Mouse (Mus musculus) MEL (cell line): ENCODE measurements around the gene Ssc4d. TPM values are rescaled to one million over a fixed set of nuclear protein-coding genes. Genes with fewer than 3 reads are reported as not detected.

Experiments used
- DNase-seq: peaks from one replicate; pipeline ENCODE4 v3.0.0; 2011; ENCODE audit warnings: low read depth, low spot score
- H3K27ac ChIP-seq: 2 replicates; pipeline ENCODE4 v1.5.1; 2012; ENCODE audit warnings: low read depth, mild to moderate bottlenecking, control low read depth, low read length, moderate library complexity; ENCODE audit not compliant: control insufficient read depth
- H3K27me3 ChIP-seq, 2 experiments: fragments of 150-350 bp in 1 of 2; sonication (generic) in 1 of 2; 2 replicates each; pipeline ENCODE4 v1.6.1; 2012; ENCODE audit warnings: low read length in 2 of 2, mild to moderate bottlenecking in 2 of 2, improper control_type of control experiment in 1 of 2, moderate library complexity in 1 of 2; ENCODE audit not compliant: insufficient read depth in 2 of 2, control insufficient read depth in 1 of 2
- H3K36me3 ChIP-seq, 2 experiments: 2 replicates each; pipeline ENCODE4 v1.6.1; 2012 to 2014; ENCODE audit warnings: low read length in 2 of 2, improper control_type of control experiment in 1 of 2, inconsistent platforms in 1 of 2, mild to moderate bottlenecking in 1 of 2; ENCODE audit not compliant: insufficient read depth in 2 of 2, control insufficient read depth in 1 of 2
- H3K4me1 ChIP-seq, 2 experiments: fragments of 150-350 bp in 1 of 2; sonication (generic) in 1 of 2; 2 replicates each; pipeline ENCODE4 v1.6.1; 2012; ENCODE audit warnings: low read length in 2 of 2, improper control_type of control experiment in 1 of 2, mild to moderate bottlenecking in 1 of 2; ENCODE audit not compliant: insufficient read depth in 2 of 2, control insufficient read depth in 1 of 2
- H3K4me3 ChIP-seq, 2 experiments: fragments of 150-350 bp in 1 of 2; sonication (generic) in 1 of 2; 2 replicates each; pipeline ENCODE4 v1.5.1; 2012; ENCODE audit warnings: low read depth in 2 of 2, low read length in 2 of 2, mild to moderate bottlenecking in 2 of 2, moderate library complexity in 2 of 2, control low read depth in 1 of 2, improper control_type of control experiment in 1 of 2; ENCODE audit not compliant: control insufficient read depth in 1 of 2, insufficient read depth in 1 of 2
- H3K79me2 ChIP-seq: 2 replicates; pipeline ENCODE4 v1.6.1; 2012; ENCODE audit warnings: mild to moderate bottlenecking, low read length, moderate library complexity; ENCODE audit not compliant: control insufficient read depth, poor library complexity, insufficient read depth
- H3K9ac ChIP-seq: 2 replicates; pipeline ENCODE4 v1.6.1; 2012; ENCODE audit warnings: low read depth, mild to moderate bottlenecking, control low read depth, low read length, moderate library complexity; ENCODE audit not compliant: control insufficient read depth, poor library complexity, severe bottlenecking
- H3K9me3 ChIP-seq: fragments of 150-350 bp; sonication (generic); replicated peaks from 2 replicates; pipeline ENCODE4 v1.6.1; 2012; ENCODE audit warnings: mild to moderate bottlenecking, low read length, improper control_type of control experiment, moderate library complexity; ENCODE audit not compliant: insufficient read depth
- BHLHE40 ChIP-seq: IDR thresholded peaks from 2 replicates; pipeline ENCODE4 v1.6.1; 2012; ENCODE audit warnings: low read depth, mild to moderate bottlenecking, inconsistent platforms, low read length, improper control_type of control experiment, borderline replicate concordance
- CHD2 ChIP-seq: IDR thresholded peaks from 2 replicates; pipeline ENCODE4 v1.6.1; 2011; ENCODE audit warnings: low read length, improper control_type of control experiment
- E2F4 ChIP-seq: IDR thresholded peaks from 2 replicates; pipeline ENCODE4 v1.6.1; 2011; ENCODE audit warnings: low read depth, low read length, improper control_type of control experiment, borderline replicate concordance
- EP300 ChIP-seq, 2 experiments: IDR thresholded peaks; 2 replicates each; pipeline ENCODE4 v1.6.1; 2011; ENCODE audit warnings: improper control_type of control experiment in 2 of 2, low read length in 2 of 2, low read depth in 1 of 2, mild to moderate bottlenecking in 1 of 2
- GABPA ChIP-seq: IDR thresholded peaks from 2 replicates; pipeline ENCODE4 v1.6.1; 2012; ENCODE audit warnings: low read depth, mild to moderate bottlenecking, inconsistent platforms, low read length, improper control_type of control experiment, moderate library complexity
- GATA1 ChIP-seq: IDR thresholded peaks from 2 replicates; pipeline ENCODE4 v1.6.1; 2011; ENCODE audit warnings: low read depth, low read length, improper control_type of control experiment
- HCFC1 ChIP-seq: IDR thresholded peaks from 2 replicates; pipeline ENCODE4 v1.6.1; 2012; ENCODE audit warnings: low read depth, mild to moderate bottlenecking, inconsistent platforms, low read length, improper control_type of control experiment, moderate library complexity
- JUND ChIP-seq: IDR thresholded peaks from 2 replicates; pipeline ENCODE4 v1.6.1; 2011; ENCODE audit warnings: low read depth, mild to moderate bottlenecking, improper control_type of control experiment, low read length
- KAT2A ChIP-seq: conservative IDR thresholded peaks from 2 replicates; pipeline ENCODE4 v1.6.1; 2012; ENCODE audit warnings: low read depth, low read length, improper control_type of control experiment, inconsistent platforms
- MAFK ChIP-seq: IDR thresholded peaks from 2 replicates; pipeline ENCODE4 v1.6.1; 2011; ENCODE audit warnings: low read depth, mild to moderate bottlenecking, low read length, improper control_type of control experiment, borderline replicate concordance
- MAZ ChIP-seq: IDR thresholded peaks from 2 replicates; pipeline ENCODE4 v1.6.1; 2012; ENCODE audit warnings: low read depth, mild to moderate bottlenecking, inconsistent platforms, low read length, improper control_type of control experiment
- MEF2A ChIP-seq: IDR thresholded peaks from 2 replicates; pipeline ENCODE4 v1.6.1; 2014; ENCODE audit warnings: low read depth, mild to moderate bottlenecking, inconsistent platforms, low read length, improper control_type of control experiment; ENCODE audit not compliant: poor library complexity, insufficient replicate concordance, severe bottlenecking; ENCODE audit errors: extremely low read depth
- MYB ChIP-seq: IDR thresholded peaks from 2 replicates; pipeline ENCODE4 v1.6.1; 2011; ENCODE audit warnings: mild to moderate bottlenecking, low read depth, low read length, improper control_type of control experiment
- MYC ChIP-seq: IDR thresholded peaks from 2 replicates; pipeline ENCODE4 v1.6.1; 2011; ENCODE audit warnings: low read depth, mild to moderate bottlenecking, low read length, improper control_type of control experiment, moderate library complexity
- POLR2AphosphoS2 ChIP-seq: IDR thresholded peaks from 2 replicates; pipeline ENCODE4 v1.6.1; 2011; ENCODE audit warnings: low read length, improper control_type of control experiment
- SIN3A ChIP-seq: IDR thresholded peaks from 2 replicates; pipeline ENCODE4 v1.6.1; 2012; ENCODE audit warnings: low read length, improper control_type of control experiment, inconsistent platforms
- SMC3 ChIP-seq: IDR thresholded peaks from 2 replicates; pipeline ENCODE4 v1.6.1; 2011; ENCODE audit warnings: low read depth, low read length, improper control_type of control experiment
- UBTF ChIP-seq: IDR thresholded peaks from 2 replicates; pipeline ENCODE4 v1.6.1; 2012; ENCODE audit warnings: low read depth, mild to moderate bottlenecking, inconsistent platforms, low read length, improper control_type of control experiment, moderate library complexity, borderline replicate concordance; ENCODE audit not compliant: insufficient read depth
- USF1 ChIP-seq: IDR thresholded peaks from 2 replicates; pipeline ENCODE4 v1.6.1; 2014; ENCODE audit warnings: low read depth, mild to moderate bottlenecking, inconsistent platforms, low read length, improper control_type of control experiment, moderate library complexity
- ZC3H11A ChIP-seq: IDR thresholded peaks from 2 replicates; pipeline ENCODE4 v1.6.1; 2012; ENCODE audit warnings: low read depth, mild to moderate bottlenecking, inconsistent platforms, low read length, improper control_type of control experiment
- ZKSCAN1 ChIP-seq: IDR thresholded peaks from 2 replicates; pipeline ENCODE4 v1.6.1; 2012; ENCODE audit warnings: low read depth, mild to moderate bottlenecking, inconsistent platforms, low read length, improper control_type of control experiment, moderate library complexity
- ZNF384 ChIP-seq: IDR thresholded peaks from 2 replicates; pipeline ENCODE4 v1.6.1; 2012; ENCODE audit warnings: low read depth, mild to moderate bottlenecking, inconsistent platforms, low read length, improper control_type of control experiment
- polyA plus RNA-seq, 2 experiments: library from polyadenylated mRNA; stranded (reverse) in 1 of 2; unstranded in 1 of 2; fragments of >175 nt in 1 of 2; fragments of >200 nt in 1 of 2; gene quantifications; 2 replicates each; pipeline versions ENCODE4 v1.2.1 to v1.2.4; 2012; ENCODE audit warnings: low replicate concordance in 2 of 2, low read depth in 1 of 2; ENCODE audit not compliant: insufficient read length in 2 of 2, insufficient read depth in 1 of 2, missing spikeins in 1 of 2
- total RNA-seq: library from RNA; depleted of rRNA; stranded (reverse); fragments of 300-350 nt; gene quantifications from 2 replicates; pipeline ENCODE4 v1.2.3, GENCODE M21; 2012

Ssc4d gene
- total and polyA plus RNA-seq, 3 experiments: 1.1 to 2.1 TPM; not detected in 1

- no peaks in the 10 kb centered on the region for H3K9me3 ChIP-seq
- H3K27ac ChIP-seq: peak overlapping the region; percentile 19; the same call in 1 of the 2 replicates
- peaks cover 4 to 34% of the 10 kb centered on the region in 2 experiments for H3K4me1 ChIP-seq
- peaks cover 27 to 46% of the 10 kb centered on the region in 2 experiments for H3K36me3 ChIP-seq
- peak overlapping the region in 1 of 2 experiments; percentile 15; a peak in 2 of 4 replicates for H3K4me3 ChIP-seq
- peaks cover 72% of the 10 kb centered on the region for H3K79me2 ChIP-seq
- H3K27me3 ChIP-seq: no peaks in the 10 kb centered on the region
- peak overlapping the region; percentile 30 for H3K9ac ChIP-seq
- no peak for TF ChIP-seq BHLHE40
- no peak for TF ChIP-seq CHD2
- no peak for TF ChIP-seq KAT2A
- TF ChIP-seq MAZ: no peak
- no peak for TF ChIP-seq HCFC1
- 0 out of 2 replicates have a peak, but pooled peaks have one; percentile 19 for TF ChIP-seq POLR2AphosphoS2
- no peak for TF ChIP-seq E2F4
- TF ChIP-seq SMC3: no peak
- no peak for TF ChIP-seq ZC3H11A
- no peak for DNase-seq
Measured at GRCm38 (mm10) chr5:135931526-135931925, 42.8 kb downstream of the Ssc4d start.

- no peak for DNase-seq
- Histone ChIP-seq H3K36me3 (peaks cover 31 to 40% of the 10 kb centered on the region in 2 experiments), H3K4me1 (peaks cover 1 to 26% of the 10 kb centered on the region in 2 experiments; a peak in 3 of 4 replicates), H3K27me3 (no peaks in the 10 kb centered on the region), H3K9ac (no peak overlapping the region), H3K9me3 (no peaks in the 10 kb centered on the region), H3K4me3 (no peak overlapping the region), H3K79me2 (peaks cover 85% of the 10 kb centered on the region), H3K27ac (no peak overlapping the region)
- TF ChIP-seq MYC (no peak), ZNF384 (no peak), MYB (no peak), GATA1 (no peak), USF1 (no peak), MAZ (no peak), KAT2A (no peak), MEF2A (no peak), MAFK (no peak), SIN3A (no peak), ZKSCAN1 (no peak), JUND (no peak), GABPA (no peak), EP300 (IDR thresholded peaks at IDR 0.05; ENCODE audit: low read depth in 1 of 2, low read length in 2 of 2) (no peak), UBTF (no peak)
Measured at GRCm38 (mm10) chr5:135929685-135930424, 44.5 kb downstream of the Ssc4d start.
